Mouse (Mus musculus) monocyte, adult 5-6 weeks (primary cell): ENCODE results near the gene Nfib. TPM values are rescaled to one million over a fixed set of nuclear protein-coding genes. Genes with fewer than 3 reads are reported as not detected.

Experiments used
- ATAC-seq: fragments of 153-309, 156-312 bp; replicated peaks from 2 replicates; pipeline ENCODE4 v1.8.0; 2017; ENCODE audit warnings: mild to moderate bottlenecking; ENCODE audit not compliant: low TSS enrichment, insufficient number of reproducible peaks, severe bottlenecking, poor library complexity, low FRiP score
- total RNA-seq: library from RNA; stranded (forward); fragments of 200-1000, 200-491, 200-594 nt; gene quantifications from 3 replicates; pipeline ENCODE4 v1.2.3, GENCODE M21; 2017

Nfib gene
- 0.29 TPM in 1 of 3 replicates, not detected in the others for total RNA-seq

DNA sequence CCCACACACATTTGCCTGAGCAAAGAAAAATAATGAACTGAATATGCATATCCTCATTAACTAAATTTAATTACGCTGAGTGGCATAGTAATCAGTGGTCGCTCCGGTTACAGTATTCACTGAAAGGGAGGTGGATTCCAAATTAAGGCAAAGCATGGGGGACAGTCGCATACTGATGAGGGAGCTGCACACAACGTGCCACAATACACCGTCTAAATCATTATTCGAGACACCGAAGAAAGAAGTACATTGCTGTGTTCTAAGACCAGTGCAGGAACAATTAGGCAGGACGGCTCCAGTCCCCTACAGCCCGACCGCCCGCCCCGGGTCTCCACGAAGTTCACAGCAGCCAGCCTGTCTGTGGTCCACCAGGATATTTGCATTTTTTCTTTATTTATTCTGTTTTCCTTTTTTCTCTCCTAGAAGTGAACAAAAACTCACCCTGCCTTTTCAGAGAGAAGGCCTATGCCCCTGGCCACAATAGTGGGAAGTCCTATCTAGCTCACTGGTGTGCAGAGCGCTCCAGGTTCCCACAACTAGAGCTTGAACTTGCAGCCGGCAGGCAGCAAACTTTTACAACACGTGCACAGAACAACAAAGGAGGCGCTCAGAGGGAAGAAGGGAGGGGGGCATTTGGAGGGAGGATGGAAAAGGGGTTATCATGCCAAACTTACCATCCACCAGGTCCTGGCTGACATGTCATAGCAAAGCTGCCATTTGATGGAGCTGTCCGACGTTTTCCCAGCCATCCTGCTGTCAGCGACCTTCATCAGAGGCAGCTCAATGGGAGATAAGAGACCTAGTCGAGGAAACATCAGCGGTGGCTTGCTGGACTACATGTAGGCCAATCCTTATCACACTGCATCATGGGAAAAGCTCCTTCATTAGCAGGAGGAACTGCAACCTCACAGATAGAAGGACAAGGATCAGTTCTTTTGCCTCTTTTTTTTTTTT, at the start of gene Nfib:
TSS of gene Nfib (minus strand) at position 910 of the 954 bp plus-strand sequence.
- ATAC-seq = no peak

DNA sequence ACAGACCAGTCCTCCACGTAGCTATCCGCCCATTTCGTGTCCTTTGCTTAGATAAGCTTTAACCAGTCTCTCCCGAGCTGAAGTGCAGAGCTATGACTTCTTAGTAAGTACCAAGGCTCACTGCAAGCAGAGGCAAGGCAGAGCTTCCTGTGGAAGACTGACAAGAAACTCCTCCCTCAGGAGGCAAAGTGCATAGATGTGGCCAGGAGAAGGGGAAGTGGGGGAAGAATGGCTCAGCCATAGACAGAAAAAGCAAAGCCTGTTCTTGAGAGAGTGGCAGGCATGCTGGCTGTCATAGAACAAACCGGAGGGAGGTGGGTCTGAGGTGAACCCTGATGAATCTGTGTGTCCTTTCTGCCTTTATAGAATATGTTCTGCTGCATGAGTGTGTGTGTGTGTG, 30.2 kb upstream of the Nfib start:
- ATAC-seq = no peak

- no peak for ATAC-seq
Measured at GRCm38 (mm10) chr4:82734765-82735481, 29.4 kb upstream of the Nfib start.

DNA sequence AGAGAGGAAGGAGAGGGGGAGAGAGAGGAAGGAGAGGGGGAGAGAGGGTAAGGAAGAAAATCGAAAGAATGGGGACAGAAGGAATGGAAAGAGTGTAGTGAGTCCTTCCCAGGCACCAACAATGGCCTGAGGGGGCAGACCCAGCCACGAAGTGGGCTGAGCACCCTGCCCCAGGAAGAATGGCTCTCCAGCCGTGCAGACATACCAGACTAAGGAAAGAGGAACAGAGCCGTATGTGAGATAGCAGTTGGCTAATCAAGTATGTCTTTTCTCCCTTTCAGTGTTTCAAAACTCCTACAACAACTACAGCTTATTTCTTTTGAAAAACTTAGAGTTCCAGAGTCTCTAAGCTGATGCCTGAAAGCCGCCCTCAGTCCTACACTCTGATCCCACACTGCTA, 28.8 kb upstream of the Nfib start:
- ATAC-seq = no peak

GRCm38 (mm10) chr4:82733636-82734035, 28.1 kb upstream of the Nfib start:
- ATAC-seq = no peak

GRCm38 (mm10) chr4:82730248-82730887, 24.8 kb upstream of the Nfib start:
- no peak for ATAC-seq

GRCm38 (mm10) chr4:82724058-82724457, 18.5 kb upstream of the Nfib start:
- ATAC-seq = no peak

- no peak for ATAC-seq
Measured at GRCm38 (mm10) chr4:82723048-82723447, 17.5 kb upstream of the Nfib start.

DNA sequence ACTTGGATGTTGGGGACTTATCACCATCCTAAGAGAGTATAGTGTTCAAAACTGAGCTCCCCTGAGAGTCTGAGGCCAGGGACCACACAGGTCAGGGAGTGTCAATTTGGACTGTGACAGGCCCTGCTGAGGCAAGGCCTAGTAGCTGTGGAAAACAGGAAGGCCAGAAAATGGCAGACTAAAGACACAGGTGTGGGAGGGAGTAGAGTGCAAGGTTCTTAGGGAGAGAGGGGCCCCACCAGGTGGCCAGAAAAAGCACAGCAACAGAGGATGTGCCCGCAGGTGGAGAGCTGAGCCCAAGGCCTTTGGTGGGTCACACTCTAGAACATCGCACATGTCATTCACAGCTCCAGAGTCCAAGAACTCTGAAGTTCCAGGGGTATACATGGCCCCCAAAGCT, 10.3 kb upstream of the Nfib start:
- ATAC-seq = no peak

DNA sequence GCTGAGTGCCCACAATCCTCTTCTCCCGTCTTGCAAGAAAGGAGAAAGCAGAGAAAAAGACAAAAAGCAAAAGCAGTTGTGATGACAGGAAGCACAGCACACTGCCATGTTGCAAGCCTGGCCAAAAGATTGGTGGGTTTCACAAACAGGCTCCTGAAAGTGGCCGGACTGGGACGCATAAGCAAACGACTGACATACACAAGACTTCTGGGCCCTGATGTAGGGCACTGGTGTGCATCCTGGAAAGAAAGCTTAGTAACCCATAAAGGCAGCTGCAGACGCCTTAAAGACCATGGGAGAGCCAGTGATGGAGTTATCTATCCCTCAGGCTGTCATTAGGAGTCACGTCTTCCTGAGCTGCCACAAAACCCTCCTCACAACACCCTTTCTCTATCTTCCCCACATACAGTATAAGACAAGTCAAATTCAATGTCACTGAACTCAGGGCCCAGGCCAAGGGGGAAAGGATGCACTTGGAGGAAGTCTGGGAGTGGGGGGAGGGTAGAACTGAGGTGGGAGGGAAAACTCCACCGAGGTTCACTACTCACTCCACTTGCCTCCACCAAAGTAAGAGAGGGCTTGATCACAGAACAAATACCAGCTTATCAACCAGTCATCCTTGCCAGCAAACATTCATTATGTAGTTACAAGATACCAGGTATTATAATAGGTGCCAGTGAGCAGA, 6.2 kb upstream of the Nfib start:
- ATAC-seq = no peak

DNA sequence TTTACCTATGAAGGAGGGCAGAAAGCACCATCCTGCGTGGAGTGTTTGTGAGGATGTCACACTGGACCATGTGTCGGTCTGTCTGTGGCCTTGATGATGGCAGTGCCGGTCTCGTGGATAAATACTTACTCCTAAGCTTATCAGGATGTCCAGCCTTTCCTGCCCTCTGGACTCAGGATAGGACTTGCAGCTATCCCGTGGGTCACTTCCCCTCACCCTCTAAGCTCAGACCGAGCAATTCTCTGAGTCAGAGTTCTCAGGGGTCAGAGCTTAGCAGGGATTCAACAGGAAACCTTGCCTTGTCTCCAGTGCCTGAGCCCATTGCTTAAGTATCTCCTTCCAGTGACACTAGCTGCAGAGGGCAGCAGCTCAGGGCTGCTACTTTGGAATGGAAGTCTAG, 4.1 kb upstream of the Nfib start:
- ATAC-seq = no peak

DNA sequence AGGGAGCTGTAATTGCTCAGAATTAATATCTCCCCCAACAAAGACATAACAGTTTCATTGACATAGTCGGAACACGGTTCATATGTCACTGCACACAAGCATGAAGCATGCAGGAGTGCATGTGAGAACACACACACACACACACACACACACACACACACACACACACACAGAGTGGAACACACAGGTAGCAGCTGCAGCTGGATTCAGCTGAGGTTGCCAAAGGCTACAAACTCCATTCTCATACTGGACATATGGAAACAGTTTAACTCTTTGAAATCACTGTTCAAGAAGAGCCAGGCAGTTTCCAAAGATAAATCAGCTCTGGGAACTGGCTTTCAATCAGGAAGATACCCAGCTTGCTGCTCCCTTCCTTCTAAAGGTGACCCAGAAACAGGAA, 462 bp upstream of the Nfib start:
- no peak for ATAC-seq

DNA sequence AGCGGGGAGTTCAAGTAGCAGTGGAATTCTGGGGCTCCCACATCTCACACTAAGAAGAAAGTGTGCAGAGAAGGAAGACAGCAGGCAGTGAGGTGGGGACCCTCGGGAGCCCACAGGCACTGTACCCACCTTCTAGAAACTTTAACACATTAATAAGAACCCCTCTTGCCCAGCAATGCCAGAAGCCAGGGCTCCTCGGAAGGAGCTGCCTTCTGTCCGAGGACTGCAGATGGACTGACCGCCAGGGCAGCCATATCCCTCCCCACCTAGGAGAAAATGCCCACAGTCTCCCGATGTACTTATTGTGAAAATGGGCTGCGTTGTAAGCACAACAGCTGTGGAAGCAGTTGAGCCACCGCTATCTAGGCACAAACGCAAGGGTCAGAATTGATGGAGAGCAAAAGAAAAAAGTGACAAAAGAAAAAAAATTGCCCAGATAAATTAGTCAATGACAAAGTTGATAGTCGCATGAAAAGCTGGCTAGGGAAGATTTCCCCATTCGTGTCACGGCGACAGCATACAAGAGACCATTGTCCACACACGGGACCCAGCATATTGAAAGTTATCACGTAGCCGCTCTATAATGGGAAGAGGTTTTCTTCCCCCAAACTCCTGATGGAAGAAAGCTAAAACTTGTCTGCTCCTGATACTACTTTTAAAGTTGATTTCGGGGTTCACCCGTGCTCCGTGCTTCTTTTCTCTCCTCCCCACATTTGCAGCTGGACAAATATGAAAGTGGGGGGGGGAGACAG, 1.3 kb downstream of the Nfib start:
- no peak for ATAC-seq

DNA sequence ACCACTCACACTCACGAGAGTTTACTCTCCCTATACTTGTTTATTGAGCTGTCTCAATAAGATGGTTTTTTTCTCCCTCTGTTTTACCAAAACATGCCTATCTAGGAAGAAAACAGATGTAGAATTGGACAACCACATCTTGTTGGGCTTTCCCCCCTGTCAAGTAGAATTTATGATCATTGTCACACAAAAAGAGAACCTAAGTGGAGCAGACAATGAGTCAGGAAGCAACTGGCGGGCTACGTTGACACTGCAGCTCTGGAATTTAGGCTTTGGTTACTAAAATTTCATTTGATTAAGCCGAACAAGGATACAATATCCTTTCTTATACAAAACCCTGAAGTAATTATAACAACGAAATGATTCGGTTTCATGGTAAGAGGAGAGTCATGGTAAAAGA, 2.7 kb downstream of the Nfib start:
- ATAC-seq = no peak

DNA sequence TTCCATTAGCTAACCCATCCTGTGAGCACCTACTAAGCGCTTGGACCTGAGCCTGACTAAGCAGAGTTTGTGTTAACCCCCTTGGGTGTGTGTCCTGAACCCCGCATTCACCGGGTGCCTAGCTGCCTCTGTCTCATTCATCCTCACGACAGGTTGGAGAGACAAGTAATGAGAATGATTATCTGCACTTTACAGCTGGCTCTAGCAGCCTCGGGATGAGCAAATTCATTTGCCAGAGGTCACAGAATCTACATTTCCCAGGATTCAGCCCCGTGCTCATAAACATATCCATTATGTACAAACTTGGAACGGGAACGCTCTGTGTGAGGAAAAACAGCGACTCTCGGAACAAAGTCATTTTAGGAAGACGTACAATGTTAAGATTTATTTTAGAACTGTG, 6.0 kb downstream of the Nfib start:
- no peak for ATAC-seq

- ATAC-seq = no peak
Measured at GRCm38 (mm10) chr4:82698616-82699015, 6.9 kb downstream of the Nfib start.

DNA sequence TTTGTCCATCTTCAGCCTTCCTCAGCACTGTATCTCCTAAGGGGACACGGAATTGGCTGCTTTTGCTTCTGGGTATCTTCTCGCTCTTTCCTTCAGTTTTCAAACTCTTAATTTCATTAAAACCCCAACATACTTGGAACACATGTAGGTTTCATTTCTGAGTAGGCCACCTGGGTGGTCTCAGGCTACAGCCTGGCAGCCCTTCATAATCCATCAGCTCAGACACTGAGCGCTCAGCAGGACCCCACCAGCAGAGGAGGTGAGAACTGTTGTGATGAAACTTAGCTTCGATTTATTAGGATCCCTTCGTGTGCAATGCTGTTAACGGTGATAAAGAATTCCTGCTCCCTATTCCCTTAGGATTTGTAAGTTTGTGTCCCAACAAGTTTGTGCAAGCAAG, 8.4 kb downstream of the Nfib start:
- no peak for ATAC-seq

DNA sequence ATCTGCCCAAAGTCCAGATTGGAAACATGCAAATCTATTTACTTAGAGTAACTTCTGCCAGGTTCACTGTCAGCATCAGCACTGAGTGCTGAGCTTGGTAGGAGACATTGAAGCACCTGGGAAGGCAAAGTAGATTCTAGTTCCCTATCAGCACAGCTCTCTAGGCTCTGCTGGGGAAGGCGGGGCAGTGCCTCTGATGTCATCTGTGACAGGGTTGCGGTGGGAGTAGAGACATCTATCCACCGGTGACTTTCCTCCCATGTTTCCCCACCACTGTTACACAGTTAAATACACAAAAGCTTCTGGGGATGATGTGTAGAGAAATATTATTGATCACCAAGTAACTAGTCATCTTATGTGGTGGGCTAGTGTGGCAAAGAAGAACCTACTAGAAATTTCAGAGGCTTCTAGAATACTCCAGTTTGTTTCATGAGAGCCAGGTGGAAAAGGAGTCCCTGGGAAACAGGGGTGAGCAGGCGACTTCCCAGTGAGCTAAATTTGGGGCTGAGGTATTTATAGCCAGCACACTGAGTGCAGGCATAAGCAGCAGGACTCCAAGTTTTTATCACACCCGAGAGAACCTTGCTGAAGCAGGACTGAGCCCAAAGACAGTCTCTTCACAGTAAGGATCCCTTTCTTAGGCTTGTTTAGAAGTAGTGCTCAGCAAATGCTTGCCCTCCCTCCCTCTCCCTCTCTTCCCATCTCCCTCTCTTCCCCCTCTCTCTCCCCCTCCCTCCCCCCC, 9.6 kb downstream of the Nfib start:
- ATAC-seq = no peak
